Mouse (Mus musculus): ENCODE measurements at regions not wholly inside any gene's neighbourhood (a gene's known extent, or its start where the extent isn't known, plus 50 kb on each side); places are given as distances from the start of the nearest gene placed in this dataset.

- intact Hi-C loops (cut with DNase I; ENCODE audit: low total_unique reads), result no loop called here
- no peak for DNase-seq
These were observed 217.7 kb downstream of the Lrfn2 start for GRCm38 (mm10) chr17:49149896-49150295.

- intact Hi-C loops (cut with DNase I; ENCODE audit: low total_unique reads), result no loop called here
- DNase-seq, result peak; percentile 28
These were observed 218.8 kb downstream of the Lrfn2 start for GRCm38 (mm10) chr17:49150971-49151422.

- DNase-seq, result peak; percentile 25
- intact Hi-C loops (cut with DNase I; ENCODE audit: low total_unique reads), result no loop called here
These were observed 221.8 kb downstream of the Lrfn2 start for GRCm38 (mm10) chr17:49153994-49154393.

- intact Hi-C loops (cut with DNase I; ENCODE audit: low total_unique reads), result no loop called here
- no peak for DNase-seq
These were observed 222.9 kb downstream of the Lrfn2 start for GRCm38 (mm10) chr17:49155001-49155515.

GRCm38 (mm10) chr17:49157586-49157985 is 225.4 kb downstream of the Lrfn2 start:
- intact Hi-C loops (cut with DNase I; ENCODE audit: low total_unique reads), result no loop called here
- DNase-seq, result no peak

GRCm38 (mm10) chr17:49171252-49172047 is 239.3 kb downstream of the Lrfn2 start:
- peak; percentile 43 for DNase-seq
- intact Hi-C loops (cut with DNase I; ENCODE audit: low total_unique reads), result no loop called here

- DNase-seq, result no peak
- intact Hi-C loops (cut with DNase I; ENCODE audit: low total_unique reads), result no loop called here
These were observed 240.0 kb downstream of the Lrfn2 start for GRCm38 (mm10) chr17:49172052-49172799.

- intact Hi-C loops (cut with DNase I; ENCODE audit: low total_unique reads), result no loop called here
- DNase-seq, result no peak
These were observed 240.6 kb downstream of the Lrfn2 start for GRCm38 (mm10) chr17:49172800-49173150.

GRCm38 (mm10) chr17:49177966-49178731 is 246.0 kb downstream of the Lrfn2 start:
- no peak for DNase-seq
- intact Hi-C loops (cut with DNase I; ENCODE audit: low total_unique reads), result loop anchor here (5.0 kb wide), 1 partner anchor 246 kb away; the partner anchor contains the start of gene Lrfn2

- peak; percentile 24 for DNase-seq
- intact Hi-C loops (cut with DNase I; ENCODE audit: low total_unique reads), result no loop called here
These were observed 245.7 kb upstream of the Mocs1 start for GRCm38 (mm10) chr17:49182485-49182884.

- DNase-seq, result no peak
- intact Hi-C loops (cut with DNase I; ENCODE audit: low total_unique reads), result no loop called here
These were observed 244.2 kb upstream of the Mocs1 start for GRCm38 (mm10) chr17:49183917-49184316.

GRCm38 (mm10) chr17:49185052-49185612 is 243.0 kb upstream of the Mocs1 start:
- DNase-seq, result no peak
- intact Hi-C loops (cut with DNase I; ENCODE audit: low total_unique reads), result no loop called here

- no peak for DNase-seq
- intact Hi-C loops (cut with DNase I; ENCODE audit: low total_unique reads), result no loop called here
These were observed 238.4 kb upstream of the Mocs1 start for GRCm38 (mm10) chr17:49189765-49190164.

- intact Hi-C loops (cut with DNase I; ENCODE audit: low total_unique reads), result no loop called here
These were observed 237.8 kb upstream of the Mocs1 start for GRCm38 (mm10) chr17:49190337-49190736.

GRCm38 (mm10) chr17:49196046-49196684 is 232.0 kb upstream of the Mocs1 start:
- DNase-seq, result no peak
- intact Hi-C loops (cut with DNase I; ENCODE audit: low total_unique reads), result no loop called here

More at GRCm38 (mm10) chr17:49190337-49190736, 237.8 kb upstream of the Mocs1 start:
- DNase-seq, result no peak

- DNase-seq, result no peak
- intact Hi-C loops (cut with DNase I; ENCODE audit: low total_unique reads), result no loop called here
These were observed 226.7 kb upstream of the Mocs1 start for GRCm38 (mm10) chr17:49201495-49201894.

GRCm38 (mm10) chr17:49205095-49205494 is 223.1 kb upstream of the Mocs1 start:
- no peak for DNase-seq
- intact Hi-C loops (cut with DNase I; ENCODE audit: low total_unique reads), result no loop called here

- DNase-seq, result no peak
- intact Hi-C loops (cut with DNase I; ENCODE audit: low total_unique reads), result no loop called here
These were observed 222.6 kb upstream of the Mocs1 start for GRCm38 (mm10) chr17:49205564-49205963.

- intact Hi-C loops (cut with DNase I; ENCODE audit: low total_unique reads), result no loop called here
- DNase-seq, result no peak
These were observed 221.5 kb upstream of the Mocs1 start for GRCm38 (mm10) chr17:49206708-49207107.
